Mouse (Mus musculus) Patski (cell line): ENCODE measurements around the gene Atg16l1. TPM values are rescaled to one million over a fixed set of nuclear protein-coding genes. Genes with fewer than 3 reads are reported as not detected.

Experiments
- ATAC-seq: fragments of 100-300 bp; one replicate; pipeline ENCODE4 v1.8.0; 2021
- CTCF ChIA-PET: fragments of 350-600 bp; sonication (Branson Sonifier 250); formaldehyde crosslinking; loops from one replicate; lab custom pipeline; 2022; ENCODE audit warnings: inconsistent platforms; lab: Charles Lee
- POLR2A ChIA-PET: fragments of 350-600 bp; sonication (Branson Sonifier 250); formaldehyde crosslinking; loops from one replicate; lab custom pipeline; 2022; ENCODE audit warnings: antibody characterized with exemption, inconsistent platforms; lab: Charles Lee
- DNase-seq: peaks from one replicate; pipeline ENCODE4 v3.0.0-alpha.2; 2011; ENCODE audit warnings: low read depth, low spot score
- H3K27me3 ChIP-seq: fragments of 371-371 bp; one replicate; pipeline ENCODE4 v1.5.1; 2021
- CTCF ChIP-seq: fragments of 100-300 bp; IDR thresholded peaks from one replicate; pipeline ENCODE4 v1.5.1; 2021
- in situ Hi-C: fragments of 300-500 bp; cut with MboI; formaldehyde crosslinking; loops from 3 replicates; pipeline ENCODE4 v1.11.1; 2018; ENCODE audit warnings: low pct_unique_long_range_greater_than_20kb, mixed read lengths
- polyA plus RNA-seq: library from polyadenylated mRNA; unstranded; gene quantifications from one replicate; pipeline ENCODE4 v1.2.3, GENCODE M21; 2021

Atg16l1 gene
- 39.7 TPM for polyA plus RNA-seq

DNA sequence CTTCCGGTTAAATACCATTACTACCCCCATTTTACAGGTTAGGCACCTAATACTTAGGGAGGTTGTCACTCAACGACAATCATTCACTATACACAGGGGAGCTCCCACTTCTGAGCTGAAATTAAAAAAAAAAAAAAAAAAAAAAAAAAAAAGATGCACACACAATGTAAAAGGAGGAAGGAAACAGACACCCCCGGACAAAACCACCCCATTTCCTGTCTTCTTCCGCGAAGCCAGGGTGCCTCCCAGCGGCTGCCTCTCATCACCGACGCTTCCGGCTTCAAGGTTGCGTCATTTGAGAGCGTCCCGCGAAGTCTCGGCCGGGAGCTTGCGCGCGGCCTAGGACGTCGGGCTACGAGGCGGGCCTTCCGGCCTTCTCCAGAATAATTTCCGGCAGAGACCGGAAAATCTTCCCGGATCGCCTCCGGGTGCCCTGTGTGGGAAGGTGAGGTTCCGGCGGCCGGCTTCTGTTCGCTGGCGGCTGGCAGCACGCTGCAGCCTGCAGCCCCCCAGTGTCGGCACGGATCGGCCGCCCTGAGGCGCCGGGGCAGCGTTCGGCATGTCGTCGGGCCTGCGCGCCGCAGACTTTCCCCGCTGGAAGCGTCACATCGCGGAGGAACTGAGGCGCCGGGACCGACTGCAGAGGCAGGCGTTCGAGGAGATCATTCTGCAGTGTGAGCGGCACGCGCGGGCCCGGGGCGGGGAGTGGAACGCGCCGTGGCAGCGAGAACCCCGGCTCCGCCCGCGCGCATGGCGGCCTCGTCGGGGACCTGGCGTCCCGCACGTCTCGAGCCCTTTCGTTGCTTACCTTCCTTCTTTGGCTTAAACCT, at the start of gene Atg16l1:
TSS of gene Atg16l1 (plus strand) at position 230 of the 830 bp plus-strand sequence.
- ChIA-PET CTCF (interaction anchor here (1.2 to 2.1 kb wide), 5 partner anchors 214 to 338 kb away, joined by 3 to 13 read pairs (median 5); no protein-coding TSS in a partner anchor), POLR2A (interaction anchor here (0.5 to 0.7 kb wide), 12 partner anchors 13 to 1107 kb away, joined by 3 to 15 read pairs (median 5); no protein-coding TSS in a partner anchor)
- ATAC-seq (peak; percentile 92), DNase-seq (peak; percentile 73)
- H3K27me3 ChIP-seq = peaks cover 2% of the 10 kb centered on the region
- in situ Hi-C loops = loop anchor here (5.0 kb wide), 1 partner anchor 309 kb away; no protein-coding TSS in a partner anchor
- peak; percentile 92 for TF ChIP-seq CTCF

DNA sequence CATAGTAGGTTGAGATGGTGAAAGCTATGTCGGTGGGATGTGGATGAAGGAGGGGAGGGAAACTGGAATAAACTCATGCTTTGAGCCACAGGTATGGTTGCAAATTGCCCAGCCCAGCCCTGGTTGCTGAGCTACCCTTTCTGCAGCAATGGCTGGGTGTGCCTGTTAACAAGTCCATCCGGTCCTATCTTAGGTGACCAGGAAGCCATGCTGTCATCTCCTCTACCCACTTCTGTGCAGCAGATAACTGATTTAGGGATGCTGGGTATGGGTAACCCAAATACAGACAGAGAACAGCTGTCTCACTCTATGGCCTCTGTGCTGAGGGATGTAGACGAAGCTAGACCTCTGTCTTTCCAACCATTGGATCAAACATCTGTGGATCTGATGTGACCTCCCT, 49.3 kb upstream of the Atg16l1 start:
- ChIA-PET CTCF (interaction anchor here (1.0 to 1.6 kb wide), 2 partner anchors 18 to 23 kb away, joined by 3 to 4 read pairs; no protein-coding TSS in a partner anchor), POLR2A (no interaction called here)
- DNase-seq (no peak), ATAC-seq (no peak)
- no peak for TF ChIP-seq CTCF
- no peaks in the 10 kb centered on the region for H3K27me3 ChIP-seq
- in situ Hi-C loops = no loop called here

DNA sequence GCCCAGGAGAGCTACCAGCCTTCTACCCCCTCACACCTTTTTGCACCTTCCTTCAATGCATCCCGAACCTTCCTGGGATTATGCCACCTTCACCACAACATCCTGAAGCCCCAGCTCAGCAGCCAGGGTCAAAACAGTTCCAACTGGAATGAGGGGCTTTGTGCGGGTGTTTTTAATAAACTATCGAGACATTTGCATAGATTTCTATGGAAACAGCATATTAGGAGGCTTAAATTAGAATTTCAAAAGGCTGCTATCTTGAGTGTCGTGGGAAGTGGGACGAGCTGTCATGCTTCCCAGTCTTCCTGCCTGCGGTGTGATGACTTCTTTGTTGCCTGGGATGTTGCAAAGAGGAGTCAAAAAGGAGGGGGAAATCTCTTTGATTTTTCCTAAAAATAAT, 46.6 kb upstream of the Atg16l1 start:
- CTCF ChIA-PET = no interaction called here
- DNase-seq (no peak), ATAC-seq (no peak)
- no peak for TF ChIP-seq CTCF
- in situ Hi-C loops = no loop called here
- H3K27me3 ChIP-seq = no peaks in the 10 kb centered on the region
- POLR2A ChIA-PET = no interaction called here

DNA sequence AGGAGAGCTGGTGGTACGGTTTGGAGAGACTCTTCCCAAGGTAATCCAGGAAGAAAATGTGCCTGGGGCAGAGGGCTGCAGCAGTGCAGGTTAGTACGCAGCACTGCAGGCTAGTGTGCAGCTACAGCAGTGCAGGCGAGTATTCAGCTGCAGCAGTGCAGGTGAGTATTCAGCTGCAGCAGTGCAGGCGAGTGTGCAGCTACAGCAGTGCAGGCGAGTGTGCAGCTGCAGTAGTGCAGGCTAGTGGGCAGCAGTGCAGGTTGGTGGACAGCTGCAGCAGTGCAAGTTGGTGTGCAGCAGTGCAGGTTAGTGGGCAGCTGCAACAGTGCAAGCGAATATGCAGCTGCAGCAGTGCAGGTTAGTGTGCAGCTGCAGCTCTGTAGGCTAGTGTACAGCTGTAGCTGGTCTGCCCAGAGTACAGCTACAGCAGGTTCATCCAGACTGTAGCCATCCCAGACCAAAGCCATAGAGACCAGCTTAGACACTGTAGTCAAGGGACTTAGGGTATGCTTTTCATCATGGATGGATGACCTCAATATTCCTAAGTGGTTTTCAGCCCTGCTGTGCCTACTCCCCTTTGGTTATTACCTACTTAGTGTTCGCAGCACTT, 45.9 kb upstream of the Atg16l1 start:
- CTCF ChIA-PET = no interaction called here
- no peaks in the 10 kb centered on the region for H3K27me3 ChIP-seq
- in situ Hi-C loops = no loop called here
- TF ChIP-seq CTCF = no peak
- DNase-seq (no peak), ATAC-seq (no peak)
- POLR2A ChIA-PET = no interaction called here

DNA sequence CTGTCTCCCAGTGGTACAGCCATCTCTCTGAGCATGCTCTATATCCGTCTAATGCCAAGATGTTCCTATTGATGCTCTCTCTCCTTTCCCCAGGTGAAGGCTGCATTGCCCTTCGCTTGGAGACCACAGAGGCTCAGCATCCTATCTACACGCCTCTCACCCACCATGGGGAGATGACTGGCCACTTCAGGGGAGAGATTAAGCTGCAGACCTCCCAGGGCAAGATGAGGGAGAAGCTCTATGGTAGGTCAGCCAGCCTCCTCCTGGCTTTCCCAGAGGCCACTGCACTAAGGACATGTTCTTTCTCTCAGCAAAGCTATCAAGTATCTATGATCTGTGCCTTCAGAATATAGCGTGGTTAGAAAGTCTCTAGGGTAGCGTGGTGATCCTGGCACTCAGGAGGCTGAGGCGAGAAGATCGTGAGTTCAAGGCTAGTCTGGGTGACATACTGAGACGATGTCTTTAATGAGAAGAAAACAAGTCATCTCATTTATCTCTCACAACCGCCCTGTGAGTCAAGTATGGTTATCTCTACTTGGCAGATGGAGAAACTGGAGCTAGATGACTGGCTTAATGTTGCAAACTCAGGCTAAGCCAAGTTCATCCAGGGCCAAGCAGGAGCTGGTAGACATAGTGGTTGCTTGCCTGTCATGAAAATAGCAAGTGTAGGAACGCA, 43.6 kb upstream of the Atg16l1 start:
- POLR2A ChIA-PET = no interaction called here
- H3K27me3 ChIP-seq = no peaks in the 10 kb centered on the region
- in situ Hi-C loops = no loop called here
- ATAC-seq (no peak), DNase-seq (no peak)
- TF ChIP-seq CTCF = no peak
- CTCF ChIA-PET = interaction anchor here (1.0 to 1.5 kb wide), 2 partner anchors 27 to 179 kb away, joined by 3 to 5 read pairs; no protein-coding TSS in a partner anchor

DNA sequence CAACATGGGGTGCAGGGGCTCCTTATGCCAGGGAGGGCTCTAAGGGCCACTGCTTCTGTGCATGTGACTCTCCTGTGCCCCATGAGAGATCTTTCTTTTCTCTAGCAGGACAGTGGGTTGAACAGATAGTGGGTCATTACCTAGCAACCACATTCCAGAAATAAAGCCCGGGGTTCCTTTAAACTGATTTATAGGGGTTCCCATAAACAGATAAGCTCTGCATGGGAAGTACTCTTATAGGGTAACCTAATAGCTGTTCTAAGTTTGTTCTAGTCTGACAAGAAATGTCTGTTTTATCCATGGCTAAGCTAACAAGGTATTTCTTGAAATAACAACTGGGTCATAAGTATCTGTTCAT, 43.1 kb upstream of the Atg16l1 start:
- ATAC-seq (no peak), DNase-seq (no peak)
- ChIA-PET CTCF (interaction anchor here (1.0 to 1.5 kb wide), 2 partner anchors 28 to 180 kb away, joined by 3 to 5 read pairs; no protein-coding TSS in a partner anchor), POLR2A (no interaction called here)
- in situ Hi-C loops = no loop called here
- TF ChIP-seq CTCF = no peak
- H3K27me3 ChIP-seq = no peaks in the 10 kb centered on the region

DNA sequence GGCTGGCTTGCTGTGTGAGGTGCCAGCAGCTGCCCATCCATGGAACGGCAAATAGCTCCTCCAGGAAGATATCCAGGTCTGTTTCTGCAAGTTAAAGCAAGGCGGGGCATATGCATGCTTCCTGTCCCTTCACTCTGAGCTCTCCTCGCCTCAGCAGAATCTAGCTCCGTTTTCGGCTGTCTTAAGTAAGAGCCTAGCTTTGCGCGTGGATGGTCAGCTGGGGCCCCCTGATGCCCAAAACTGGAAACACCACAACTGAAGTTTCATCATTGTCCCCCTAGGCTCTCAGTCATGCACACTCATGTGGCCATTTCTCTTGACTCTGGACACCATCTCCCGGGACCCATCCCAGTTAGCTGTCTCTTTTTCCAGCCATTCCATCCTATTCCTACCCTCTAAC, 34.3 kb upstream of the Atg16l1 start:
- TF ChIP-seq CTCF = peak; percentile 68
- in situ Hi-C loops = no loop called here
- ChIA-PET CTCF (interaction anchor here (0.9 to 2.8 kb wide), 6 partner anchors 173 to 274 kb away, joined by 3 to 16 read pairs (median 4); no protein-coding TSS in a partner anchor), POLR2A (interaction anchor here (0.6 kb wide), 1 partner anchor 686 kb away, joined by 4 read pairs; no protein-coding TSS in a partner anchor)
- no peak for DNase-seq
- no peak for ATAC-seq
- no peaks in the 10 kb centered on the region for H3K27me3 ChIP-seq

DNA sequence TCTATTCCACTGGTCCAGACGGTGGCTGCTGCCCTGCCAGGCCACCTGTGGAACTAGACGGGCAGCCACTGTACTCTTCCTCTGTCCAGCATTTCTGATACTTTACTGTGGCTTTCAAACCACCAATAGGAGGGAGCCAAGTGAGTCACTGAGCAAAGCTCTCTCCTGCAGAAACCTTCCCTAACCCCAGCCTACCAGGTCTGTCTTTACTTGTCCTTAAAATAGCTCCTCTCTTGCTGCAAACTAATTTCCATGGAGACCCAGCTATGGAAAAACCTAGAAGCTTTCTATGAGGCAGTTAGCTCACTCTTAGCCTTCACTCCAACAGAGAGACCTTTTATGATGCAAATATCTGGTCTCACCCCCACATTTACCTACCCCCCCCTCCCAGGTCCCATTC, 33.6 kb upstream of the Atg16l1 start:
- POLR2A ChIA-PET = no interaction called here
- DNase-seq (peak; percentile 7), ATAC-seq (no peak)
- H3K27me3 ChIP-seq = no peaks in the 10 kb centered on the region
- no peak for TF ChIP-seq CTCF
- in situ Hi-C loops = no loop called here
- CTCF ChIA-PET = interaction anchor here (0.9 to 2.8 kb wide), 5 partner anchors 116 to 274 kb away, joined by 3 to 16 read pairs (median 3); no protein-coding TSS in a partner anchor

DNA sequence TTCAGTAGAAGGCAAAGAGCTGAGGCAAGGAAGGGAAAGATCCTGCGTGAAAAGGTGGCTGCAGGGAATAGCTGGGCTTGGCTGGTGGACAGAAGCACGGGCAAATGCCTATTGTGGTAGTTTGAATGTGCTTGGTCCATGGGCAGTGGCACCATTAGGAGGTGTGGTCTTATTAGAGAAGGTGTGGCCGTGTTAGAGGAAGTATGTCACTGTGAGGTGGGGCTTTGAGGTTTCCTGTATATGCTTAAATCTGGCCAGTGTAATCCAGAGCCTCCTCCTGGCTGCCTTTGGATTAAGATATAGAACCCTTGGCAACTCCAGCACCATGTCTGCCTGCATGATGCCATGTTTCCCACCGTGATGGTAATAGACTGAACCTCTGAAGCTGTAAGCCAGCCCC, 32.3 kb upstream of the Atg16l1 start:
- in situ Hi-C loops = no loop called here
- TF ChIP-seq CTCF = no peak

DNA sequence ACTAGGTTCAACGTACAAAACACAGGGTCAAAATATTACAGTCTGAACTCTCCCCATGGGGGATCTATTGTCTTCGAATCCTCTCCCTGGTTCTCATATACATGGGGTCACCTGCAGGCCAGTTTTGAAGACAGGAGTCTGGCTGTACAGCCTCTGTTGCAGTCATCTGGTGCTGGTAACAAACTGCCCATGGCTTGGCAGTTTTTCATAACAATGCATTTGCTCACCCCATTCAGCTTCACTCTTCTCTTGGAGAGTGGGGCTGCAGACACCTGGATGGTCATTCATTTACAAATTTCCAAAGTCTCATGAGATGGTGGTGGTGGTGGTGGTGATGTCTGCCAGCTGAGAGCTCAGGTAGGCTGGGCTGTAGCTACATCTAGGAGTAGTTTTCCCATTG, 26.6 kb upstream of the Atg16l1 start:
- ATAC-seq (no peak), DNase-seq (no peak)
- TF ChIP-seq CTCF = no peak
- H3K27me3 ChIP-seq = no peaks in the 10 kb centered on the region
- CTCF ChIA-PET = interaction anchor here (1.2 to 1.5 kb wide), 2 partner anchors 11 to 22 kb away, joined by 3 to 4 read pairs; no protein-coding TSS in a partner anchor
- POLR2A ChIA-PET = no interaction called here
- in situ Hi-C loops = no loop called here

More for the DNA sequence above, 32.3 kb upstream of the Atg16l1 start:
- no peak for ATAC-seq
- no peak for DNase-seq
- CTCF ChIA-PET = interaction anchor here (1.4 to 1.5 kb wide), 2 partner anchors 32 to 215 kb away, joined by 3 to 4 read pairs; no protein-coding TSS in a partner anchor
- no peaks in the 10 kb centered on the region for H3K27me3 ChIP-seq
- POLR2A ChIA-PET = no interaction called here
